Mouse (Mus musculus) kidney, adult 2 months (tissue): ENCODE measurements at regions not wholly inside any gene's neighbourhood (a gene's known extent, or its start where the extent isn't known, plus 50 kb on each side); places are given as distances from the start of the nearest gene placed in this dataset.

ENCODE experiments used
- DNase-seq: peaks from one replicate; pipeline ENCODE4 v3.0.0; 2021
- H3K27ac ChIP-seq: fragments of 200-500 bp; 2 replicates; pipeline ENCODE4 v1.5.1; 2012; ENCODE audit warnings: low read depth, low read length, control low read depth, inconsistent platforms; ENCODE audit not compliant: insufficient read depth
- H3K27me3 ChIP-seq: fragments of 200-500 bp; replicated peaks from 2 replicates; pipeline ENCODE4 v1.6.1; 2012; ENCODE audit warnings: mild to moderate bottlenecking, moderate library complexity, low read length, inconsistent platforms; ENCODE audit not compliant: control insufficient read depth, insufficient read depth
- H3K36me3 ChIP-seq: fragments of 200-500 bp; 2 replicates; pipeline ENCODE4 v1.6.1; 2012; ENCODE audit warnings: mild to moderate bottlenecking, moderate library complexity, low read length, inconsistent platforms; ENCODE audit not compliant: control insufficient read depth, insufficient read depth
- H3K4me1 ChIP-seq: fragments of 200-500 bp; 2 replicates; pipeline ENCODE4 v1.6.1; 2011; ENCODE audit warnings: low read length; ENCODE audit not compliant: control insufficient read depth, insufficient read depth
- H3K4me3 ChIP-seq: fragments of 200-500 bp; 2 replicates; pipeline ENCODE4 v1.5.1; 2011; ENCODE audit warnings: mild to moderate bottlenecking, low read depth, low read length, control low read depth; ENCODE audit not compliant: insufficient read depth
- CTCF ChIP-seq: fragments of 200-500 bp; conservative IDR thresholded peaks from 2 replicates; pipeline ENCODE4 v1.5.1; 2011; ENCODE audit warnings: low read depth, mild to moderate bottlenecking, control low read depth, low read length, moderate library complexity, mixed read lengths; ENCODE audit not compliant: insufficient read depth, insufficient read length
- POLR2A ChIP-seq: fragments of 200-500 bp; IDR thresholded peaks from one replicate; pipeline ENCODE4 v1.6.1; 2011; ENCODE audit warnings: low read depth, low read length, control low read depth
- WGBS: fragments of 180-500 bp; shearing (Covaris S2); methylation state at CpG from one replicate; pipeline ENCODE4 v1.1.7; 2018; 5-methylcytosine and 5-hydroxymethylcytosine counted together

DNA sequence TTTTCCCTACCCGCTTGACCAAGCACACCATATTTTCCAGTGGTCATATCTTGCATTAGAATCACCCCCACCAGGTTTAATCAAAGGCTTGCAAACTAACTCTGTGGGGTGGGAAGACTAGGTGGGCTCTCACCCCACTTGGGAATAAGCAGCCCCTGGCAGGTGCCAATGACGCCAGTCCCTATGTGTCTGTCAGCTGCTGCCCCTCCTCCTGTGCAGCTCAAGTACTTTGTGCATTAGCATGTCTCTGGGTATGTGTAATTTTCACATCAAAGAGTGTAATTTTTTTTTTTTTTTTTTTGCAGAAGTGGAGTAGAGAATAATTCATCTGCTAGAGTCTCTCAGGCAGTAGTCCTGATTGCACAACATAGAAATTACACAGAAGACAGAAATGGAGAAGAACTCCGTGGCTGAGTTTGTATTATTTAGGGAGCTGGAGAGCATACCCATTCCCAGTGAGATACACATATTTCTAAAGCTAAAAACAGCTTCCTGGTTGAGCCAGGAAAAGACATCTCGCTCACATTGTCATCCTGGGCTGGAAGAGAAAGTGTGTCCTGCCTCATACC, 186.6 kb downstream of the Rybp start:
- 84% methylated on average over 4 of the region's 4 CpGs for WGBS
- no peak for DNase-seq
- no peak overlapping the region for H3K27ac ChIP-seq
- no peaks in the 10 kb centered on the region for H3K36me3 ChIP-seq
- H3K4me1 ChIP-seq = no peaks in the 10 kb centered on the region
- H3K27me3 ChIP-seq = no peaks in the 10 kb centered on the region
- H3K4me3 ChIP-seq = no peak overlapping the region
- TF ChIP-seq CTCF (no peak), POLR2A (no peak)

DNA sequence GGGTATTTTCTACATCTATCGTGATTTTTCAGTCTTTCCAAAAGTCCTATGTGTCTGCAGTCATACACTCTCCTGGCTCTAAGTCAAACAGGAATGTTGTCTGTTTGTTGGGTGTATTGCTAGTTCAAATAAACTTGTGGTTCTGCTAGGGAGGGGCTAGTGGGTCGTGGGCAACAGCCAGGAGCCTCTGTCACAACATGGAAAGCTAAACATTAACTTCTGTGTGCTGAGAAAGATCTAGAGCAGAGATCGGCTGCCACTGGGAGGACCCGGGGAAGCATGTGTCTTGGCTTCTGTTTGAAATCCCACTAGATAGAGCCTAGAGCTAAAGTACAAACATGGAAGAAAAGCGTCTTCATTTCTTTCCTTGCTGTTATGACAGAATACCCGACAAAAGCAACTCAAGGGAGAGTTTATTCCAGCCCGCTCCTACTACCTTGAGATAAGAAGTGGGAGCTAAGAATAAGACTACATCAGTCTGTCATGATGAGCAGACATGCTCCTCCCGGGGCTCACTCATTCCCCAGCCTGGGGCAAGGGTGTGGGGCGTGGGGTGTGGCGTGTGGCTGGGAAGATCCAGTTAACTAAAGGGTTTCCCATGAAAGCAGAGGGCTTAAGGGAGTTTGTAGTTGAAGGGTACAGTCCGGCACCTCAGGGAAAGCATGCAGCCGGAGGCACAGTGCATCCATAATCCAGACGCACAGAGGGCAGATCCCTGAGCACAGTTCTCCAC, 190.7 kb downstream of the Rybp start:
- no peaks in the 10 kb centered on the region for H3K36me3 ChIP-seq
- H3K27ac ChIP-seq = no peak overlapping the region
- H3K4me3 ChIP-seq = no peak overlapping the region
- TF ChIP-seq CTCF (no peak), POLR2A (no peak)
- no peaks in the 10 kb centered on the region for H3K4me1 ChIP-seq
- no peaks in the 10 kb centered on the region for H3K27me3 ChIP-seq
- DNase-seq = peak; percentile 32
- WGBS = 71% methylated on average over 13 of the region's 13 CpGs

DNA sequence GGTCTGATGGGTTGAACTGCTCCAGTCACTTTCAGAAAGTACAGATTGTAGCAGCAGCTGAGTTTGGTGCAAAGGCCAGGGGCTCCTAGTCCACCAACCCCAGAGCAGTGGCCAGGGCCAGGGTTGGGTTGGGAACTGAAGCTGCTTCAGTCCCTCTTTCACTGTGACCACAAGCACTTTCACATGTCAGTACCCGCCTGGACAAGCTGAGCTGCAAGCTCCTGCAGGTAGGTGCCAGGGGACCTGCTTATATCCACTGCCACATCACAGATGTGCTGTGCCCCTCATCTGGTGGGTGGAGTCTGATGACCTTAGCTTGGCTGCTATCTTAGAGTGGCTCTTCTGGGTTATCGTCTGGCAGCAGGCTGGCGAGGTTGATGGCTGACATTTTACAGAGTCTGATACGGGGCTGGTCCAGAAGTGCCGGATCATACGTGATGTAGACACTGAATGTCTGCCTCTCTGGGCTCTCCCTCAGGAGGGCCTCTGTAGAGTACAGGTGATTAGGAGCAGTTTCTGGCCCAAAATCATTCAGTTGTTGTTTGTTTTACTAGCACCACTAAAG, 192.6 kb downstream of the Rybp start:
- WGBS = 98% methylated on average over 6 of the region's 6 CpGs
- TF ChIP-seq CTCF = no peak
- TF ChIP-seq POLR2A = no peak
- no peaks in the 10 kb centered on the region for H3K27me3 ChIP-seq

DNA sequence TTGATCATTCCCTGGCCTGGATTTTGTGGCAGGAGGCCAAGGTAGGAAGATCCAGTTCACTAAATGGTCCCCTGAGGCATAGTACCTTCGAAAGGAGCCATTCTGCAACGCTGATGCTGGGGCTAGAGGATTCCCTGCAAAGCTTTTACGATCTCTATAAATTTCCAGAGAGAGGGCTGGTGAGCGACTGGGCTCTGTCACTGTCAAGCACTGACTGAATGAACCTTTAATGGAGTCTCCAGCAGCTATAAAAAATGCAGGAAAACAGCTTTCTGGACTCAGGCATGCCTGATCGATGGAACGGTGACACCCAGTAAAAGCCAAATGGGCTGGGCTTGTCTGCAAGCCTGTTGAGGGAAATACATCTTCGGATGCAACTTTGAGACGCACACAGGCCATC, 194.4 kb downstream of the Rybp start:
- no peak for DNase-seq
- 43% methylated on average over 8 of the region's 8 CpGs for WGBS
- TF ChIP-seq CTCF = no peak
- no peak for TF ChIP-seq POLR2A

More for the DNA sequence above, 192.6 kb downstream of the Rybp start:
- Histone ChIP-seq H3K4me1 (no peaks in the 10 kb centered on the region), H3K36me3 (no peaks in the 10 kb centered on the region), H3K27ac (no peak overlapping the region), H3K4me3 (no peak overlapping the region)
- DNase-seq = no peak

DNA sequence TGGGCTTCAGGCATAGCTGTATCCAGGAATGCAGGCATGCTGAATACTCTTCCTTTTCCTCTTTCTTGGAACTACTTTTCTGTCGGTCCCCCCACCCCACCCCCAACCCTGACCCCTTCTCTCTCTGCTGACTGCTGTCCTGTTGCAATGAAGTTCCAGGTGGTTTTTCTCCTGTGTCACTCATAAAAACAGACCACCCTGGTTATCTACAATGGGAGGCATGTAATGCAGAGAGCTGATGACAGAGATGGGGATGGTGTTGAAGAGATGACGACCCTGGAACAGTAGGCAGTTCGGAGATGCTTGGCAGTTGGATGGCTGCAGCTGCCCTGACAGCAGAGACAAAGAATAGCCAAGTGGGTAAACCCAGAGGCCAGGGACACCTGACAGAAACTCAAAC, 195.5 kb downstream of the Rybp start:
- Histone ChIP-seq H3K4me3 (no peak overlapping the region), H3K4me1 (no peaks in the 10 kb centered on the region), H3K27me3 (no peaks in the 10 kb centered on the region), H3K36me3 (no peaks in the 10 kb centered on the region), H3K27ac (no peak overlapping the region)
- DNase-seq = no peak
- WGBS = 63% methylated on average over 3 of the region's 3 CpGs
- TF ChIP-seq POLR2A = no peak

More for the DNA sequence above, 194.4 kb downstream of the Rybp start:
- H3K36me3 ChIP-seq = no peaks in the 10 kb centered on the region
- no peaks in the 10 kb centered on the region for H3K27me3 ChIP-seq
- H3K4me1 ChIP-seq = no peaks in the 10 kb centered on the region
- H3K4me3 ChIP-seq = no peak overlapping the region
- no peak overlapping the region for H3K27ac ChIP-seq

DNA sequence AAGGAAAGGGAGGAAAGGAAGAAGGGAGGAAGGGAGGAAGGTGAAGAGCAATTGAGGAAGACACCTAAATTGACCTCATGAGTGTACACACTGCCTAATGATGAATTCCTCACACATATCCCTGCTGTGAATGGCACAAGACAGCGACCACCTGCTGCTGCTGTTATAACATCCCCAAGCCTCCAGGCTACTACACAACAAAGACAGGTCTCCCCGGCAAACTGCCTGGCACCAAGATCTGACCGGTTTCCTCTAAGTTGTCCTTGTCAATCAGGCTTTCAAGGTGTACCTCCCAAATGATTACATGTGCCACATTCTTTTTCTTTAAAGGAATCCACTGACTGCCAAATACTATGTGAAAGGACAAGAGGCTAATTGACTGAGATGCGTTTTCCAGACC, 198.7 kb downstream of the Rybp start:
- DNase-seq = no peak
- 67% methylated on average over 4 of the region's 4 CpGs for WGBS
- Histone ChIP-seq H3K4me3 (no peak overlapping the region), H3K4me1 (no peaks in the 10 kb centered on the region), H3K36me3 (no peaks in the 10 kb centered on the region), H3K27me3 (no peaks in the 10 kb centered on the region), H3K27ac (no peak overlapping the region)
- TF ChIP-seq CTCF = no peak
- no peak for TF ChIP-seq POLR2A

DNA sequence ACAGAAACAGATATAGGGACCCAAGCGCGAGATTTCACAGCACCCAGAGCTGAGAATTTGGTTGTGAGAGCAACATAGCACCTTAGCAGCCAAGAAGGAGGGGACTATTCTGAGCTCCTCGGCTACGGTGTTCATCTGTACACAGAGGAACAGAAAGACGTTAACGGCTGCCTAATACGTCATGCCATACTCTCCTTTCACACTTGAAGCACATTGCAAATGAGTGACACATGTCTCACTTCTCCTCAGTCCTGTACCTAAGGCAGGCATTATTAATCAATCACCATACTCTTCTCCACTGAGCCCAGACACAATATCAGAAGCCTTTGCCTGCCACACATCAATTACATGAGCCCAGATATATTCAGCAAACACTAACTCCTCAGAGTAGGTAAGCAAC, 200.5 kb downstream of the Rybp start:
- Histone ChIP-seq H3K4me3 (no peak overlapping the region), H3K27ac (no peak overlapping the region), H3K27me3 (no peaks in the 10 kb centered on the region), H3K36me3 (no peaks in the 10 kb centered on the region), H3K4me1 (no peaks in the 10 kb centered on the region)
- 82% methylated on average over 7 of the region's 7 CpGs for WGBS
- TF ChIP-seq POLR2A (no peak), CTCF (no peak)
- DNase-seq = no peak
